8 mouse cellular contexts compared by ENCODE assay signal in the genomic region with DNA sequence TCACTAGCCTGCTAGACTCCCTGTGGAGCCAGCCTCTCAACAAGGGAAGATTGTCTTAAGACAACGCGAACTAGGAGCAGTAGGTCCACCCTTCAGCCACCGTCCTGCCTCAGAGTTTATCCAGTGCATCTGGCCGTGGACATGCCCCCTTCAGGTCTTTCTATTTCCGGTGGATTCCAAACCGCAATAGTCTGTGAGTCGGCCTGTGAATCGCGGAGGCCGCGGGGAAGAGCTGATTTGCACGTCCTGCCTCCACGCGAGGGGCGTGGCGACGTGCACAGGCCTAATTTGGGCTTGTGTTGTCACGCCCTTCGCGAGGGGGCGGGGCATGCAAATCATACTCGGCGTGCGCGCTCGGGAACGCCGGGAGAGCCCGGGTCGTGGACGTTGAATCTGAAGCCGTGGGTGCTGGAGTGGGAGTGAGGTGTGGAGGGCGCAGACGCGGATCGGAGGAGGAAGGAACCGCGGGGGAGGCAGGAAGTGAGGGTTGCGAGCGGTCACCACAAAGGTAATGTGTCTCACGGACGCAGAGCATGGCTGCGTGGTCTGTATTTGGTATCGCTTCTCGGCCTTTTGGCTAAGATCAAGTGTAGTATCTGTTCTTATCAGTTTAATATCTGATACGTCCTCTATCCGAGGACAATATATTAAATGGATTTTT. TPM values are rescaled to one million over a fixed set of nuclear protein-coding genes. Genes with fewer than 3 reads are reported as not detected.
A peak's percentile ranks its signal among the peaks of the same experiment; 100 is the strongest.
DNase-seq lines count a peak whose midpoint lies in the region; ATAC-seq lines count a peak whose summit lies in the region.

No protein-coding gene starts in this region.

- no peaks in the 10 kb centered on the region for H3K79me2 ChIP-seq in macrophage (ENCODE audit: inconsistent target)

- no peaks in the 10 kb centered on the region for H3K9me3 ChIP-seq in hindbrain, embryonic 16.5 days (ENCODE audit: control insufficient read depth, low read length)

- no peaks in the 10 kb centered on the region for H3K4me1 ChIP-seq in hindbrain, embryonic 16.5 days (ENCODE audit: control insufficient read depth, insufficient read depth, low read depth, low read length)

- peak; percentile 99 for DNase-seq in R1 (ENCODE audit: low read depth, low spot score)
- peak; percentile 97 to 98 for DNase-seq in cerebellum, postnatal 25 days
- peak; percentile 94 to 96 for DNase-seq in frontal cortex, postnatal 36 days (ENCODE audit: low spot score in 2 of 2)
- DNase-seq in left cerebral cortex, adult 18-20 months (ENCODE audit: low spot score in 2 of 2), result peak; percentile 95 to 97
- peak; percentile 97 for DNase-seq in right cerebral cortex, adult 18-20 months
- DNase-seq in urinary bladder, postnatal 10 days (ENCODE audit: low spot score), result peak; percentile 77

- H3K36me3 ChIP-seq in hindbrain, embryonic 16.5 days (ENCODE audit: control insufficient read depth, insufficient read depth, low read length), result no peaks in the 10 kb centered on the region
- no peaks in the 10 kb centered on the region for H3K36me3 ChIP-seq in macrophage (ENCODE audit: inconsistent target)

- H3K27me3 ChIP-seq in hindbrain, embryonic 16.5 days (replicated peaks; ENCODE audit: control insufficient read depth, insufficient read depth, low read length), result no peaks in the 10 kb centered on the region

- WGBS in hindbrain, embryonic 16.5 days, result under 1% methylated on average over 45 of the region's 47 CpGs
- WGBS in macrophage (ENCODE audit: missing documents), result 3% methylated on average over 44 of the region's 47 CpGs

- peak overlapping the region; percentile 67 for H3K4me2 ChIP-seq in hindbrain, embryonic 16.5 days (ENCODE audit: low read length)

- peak overlapping the region; percentile 83 for H3K9ac ChIP-seq in hindbrain, embryonic 16.5 days (ENCODE audit: low read depth, low read length)

- peak overlapping the region; percentile 95 for H3K27ac ChIP-seq in hindbrain, embryonic 16.5 days (ENCODE audit: low read depth, low read length)
- peak overlapping the region; percentile 86 for H3K27ac ChIP-seq in macrophage

- peak; percentile 97 for ATAC-seq in hindbrain, embryonic 16.5 days

- peak overlapping the region; percentile 48 for H3K4me3 ChIP-seq in hindbrain, embryonic 16.5 days (ENCODE audit: low read length)
- peak overlapping the region; percentile 13; the same call in 1 of the 2 replicates for H3K4me3 ChIP-seq in macrophage (ENCODE audit: inconsistent target)

RNA-seq across cellular contexts. Expression of gene Mreg, which starts 31.7 kb away (rescaled TPM):
- 2.2 and 2.7 TPM in 2 replicates for polyA plus RNA-seq in hindbrain, embryonic 16.5 days (2015; fragmentation: Nextera tagmentation; extraction: Ambion mirVana)
- 1 to 10 TPM; 5.2 to 6.1 TPM for total RNA-seq in left cerebral cortex, adult 18-20 months (2021)
- total RNA-seq in macrophage (2018; cell fraction: chromatin; rRNA removed), result under 1 TPM in 11 of 26 experiments, not detected in 15; 0.26 to 0.71 (median 0.48) TPM
- total RNA-seq in macrophage (2018; cell fraction: cytosol; rRNA removed), result 1 to 10 TPM in 21 of 26 experiments, under 1 TPM in 5; 0.58 to 3.2 (median 1.2) TPM
- total RNA-seq in macrophage (2018; cell fraction: nucleus; rRNA removed), result 1 to 10 TPM in 15 of 26 experiments, under 1 TPM in 10, not detected in 1; 0.40 to 4.1 (median 1.1) TPM
- 0.31 to 0.81 TPM (median 0.75 TPM) in 3 replicates for polyA plus RNA-seq in macrophage (2018)

RNA-seq across cellular contexts. Expression of gene Pecr, which starts 40.3 kb away (rescaled TPM):
- 9.4 and 10.6 TPM in 2 replicates for polyA plus RNA-seq in hindbrain, embryonic 16.5 days (2015; fragmentation: Nextera tagmentation; extraction: Ambion mirVana)
- total RNA-seq in left cerebral cortex, adult 18-20 months (2021), result 1 to 10 TPM; 5.1 to 6.4 TPM
- 1 to 10 TPM in 7 of 26 experiments, under 1 TPM in 6, not detected in 13; 0.63 to 4.3 (median 1.1) TPM for total RNA-seq in macrophage (2018; cell fraction: chromatin; rRNA removed)
- total RNA-seq in macrophage (2018; cell fraction: cytosol; rRNA removed), result 1 to 10 TPM; 1.4 to 3.2 (median 2.3) TPM
- total RNA-seq in macrophage (2018; cell fraction: nucleus; rRNA removed), result 1 to 10 TPM in 13 of 26 experiments, under 1 TPM in 6, not detected in 7; 0.52 to 3.2 (median 1.3) TPM
- 1.8 to 4.6 TPM (median 3.0 TPM) in 3 replicates for polyA plus RNA-seq in macrophage (2018)

RNA-seq across cellular contexts. Expression of gene Tmem169, which starts 40.4 kb away (rescaled TPM):
- 34.2 and 38.7 TPM in 2 replicates for polyA plus RNA-seq in hindbrain, embryonic 16.5 days (2015; fragmentation: Nextera tagmentation; extraction: Ambion mirVana)
- total RNA-seq in left cerebral cortex, adult 18-20 months (2021), result 10 to 100 TPM; 13.7 to 14.1 TPM
- total RNA-seq in macrophage (2018; cell fraction: chromatin; rRNA removed), result under 1 TPM in 1 of 26 experiments, not detected in 25; 0.57 TPM
- not detected for total RNA-seq in macrophage (2018; cell fraction: cytosol; rRNA removed)
- total RNA-seq in macrophage (2018; cell fraction: nucleus; rRNA removed), result not detected
- not detected in 3 replicates for polyA plus RNA-seq in macrophage (2018)

Comparison
In these comparisons a context has a peak if more than half of its experiments do, and no peak if none do; other contexts are left out.
1. Peak in every context shown above with its lines: DNase-seq, ATAC-seq, H3K4me3 ChIP-seq and H3K27ac ChIP-seq.
2. RNA of gene Tmem169, which starts 40.4 kb away (polyA plus RNA-seq): 34.2 to 38.7 TPM in hindbrain, embryonic 16.5 days; not detected in macrophage; every median in the first group is over 10 times any median in the second.